Mouse (Mus musculus): ENCODE results near the gene Chaf1b.

DNA sequence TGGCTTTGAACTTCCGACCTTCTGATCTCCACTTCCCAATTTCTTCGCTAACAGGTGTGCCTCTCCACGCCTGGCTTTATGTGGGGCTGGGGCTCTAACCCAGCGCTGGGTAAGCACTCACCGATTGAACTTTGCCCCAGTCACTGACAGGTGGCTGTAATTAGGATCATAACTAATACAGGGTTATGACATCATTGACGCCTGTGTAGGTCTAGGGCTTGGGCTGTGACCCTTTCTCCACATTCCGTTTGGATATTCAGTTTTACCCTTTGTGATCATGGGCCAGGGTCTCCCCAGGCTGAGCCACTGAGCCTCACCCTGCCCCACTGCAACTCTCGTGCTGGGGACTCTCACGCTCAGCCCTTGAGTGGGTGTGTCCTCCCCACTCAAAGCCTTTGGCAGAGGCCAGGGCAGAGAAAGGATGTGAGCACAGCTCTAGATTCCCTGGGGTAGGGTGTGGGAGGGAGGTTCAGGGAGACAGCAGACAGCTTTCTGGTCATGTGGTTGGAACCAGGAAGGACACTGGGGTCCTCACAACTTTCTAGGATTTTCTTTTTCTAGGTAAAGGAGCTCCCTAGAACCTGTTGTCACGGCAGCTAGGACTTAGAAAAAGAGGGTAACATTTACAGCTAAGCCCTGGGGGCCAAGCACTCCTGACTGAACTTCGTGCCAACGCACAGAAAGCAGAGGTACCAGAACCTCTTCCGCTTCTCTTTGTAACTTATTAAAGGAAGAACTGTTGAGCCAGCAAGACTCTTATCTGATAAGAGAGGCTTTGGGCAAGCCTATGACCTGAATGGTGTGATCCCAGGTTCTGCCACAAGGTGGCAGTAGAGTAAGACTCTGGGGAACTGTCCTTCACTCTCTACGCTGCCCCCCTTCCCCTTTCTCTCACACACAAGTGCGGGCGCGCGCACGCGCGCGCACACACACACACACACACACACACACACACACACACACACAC lies 34.3 kb downstream of the Chaf1b start:
- peak; percentile 75 for TF ChIP-seq CTCF (IDR thresholded peaks at IDR 0.05; ENCODE audit: extremely low read depth, insufficient read depth, low read length)
- TF ChIP-seq POLR2A (IDR thresholded peaks at IDR 0.05; ENCODE audit: extremely low read depth, insufficient read depth, low read length) = no peak

Data from cortical plate, adult 2 months (tissue).